Mouse (Mus musculus): ENCODE results near the gene Gfy.
"Not testable (repeated sequence)": the region's sequence is repeated elsewhere in the genome, so short reads cannot be mapped to it uniquely, and the experiment has no call there.

Gfy gene

GRCm38 (mm10) chr7:45193871-45194785 is 14.8 kb upstream of the Gfy start:
- in situ Hi-C loops (cut with MboI, MseI), result no loop called here

- in situ Hi-C loops (cut with MboI, MseI), result no loop called here
Measured at GRCm38 (mm10) chr7:45193406-45193805, 14.0 kb upstream of the Gfy start.

- in situ Hi-C loops (cut with MboI, MseI), result no loop called here
Measured at GRCm38 (mm10) chr7:45192585-45193310, 13.4 kb upstream of the Gfy start.

GRCm38 (mm10) chr7:45191803-45192363 is 12.5 kb upstream of the Gfy start:
- in situ Hi-C loops (cut with MboI, MseI), result no loop called here

GRCm38 (mm10) chr7:45191161-45191560 is 11.8 kb upstream of the Gfy start:
- in situ Hi-C loops (cut with MboI, MseI), result no loop called here

GRCm38 (mm10) chr7:45190186-45190585 is 10.8 kb upstream of the Gfy start:
- in situ Hi-C loops (cut with MboI, MseI), result no loop called here

- in situ Hi-C loops (cut with MboI, MseI), result no loop called here
Measured at GRCm38 (mm10) chr7:45189600-45189999, 10.2 kb upstream of the Gfy start.

GRCm38 (mm10) chr7:45185921-45186320 is 6.6 kb upstream of the Gfy start:
- in situ Hi-C loops (cut with MboI, MseI), result no loop called here

GRCm38 (mm10) chr7:45183672-45184071 is 4.3 kb upstream of the Gfy start:
- in situ Hi-C loops (cut with MboI, MseI), result no loop called here

GRCm38 (mm10) chr7:45182606-45183005 is 3.2 kb upstream of the Gfy start:
- in situ Hi-C loops (cut with MboI, MseI), result no loop called here

GRCm38 (mm10) chr7:45182199-45182601 is 2.8 kb upstream of the Gfy start:
- in situ Hi-C loops (cut with MboI, MseI), result no loop called here

GRCm38 (mm10) chr7:45181540-45181939 is 2.2 kb upstream of the Gfy start:
- in situ Hi-C loops (cut with MboI, MseI), result no loop called here

GRCm38 (mm10) chr7:45180896-45181477 is 1.6 kb upstream of the Gfy start, which contains the start of gene Pth2:
TSS of gene Pth2 (plus strand) at chr7:45180995.
- in situ Hi-C loops (cut with MboI, MseI), result no loop called here

- in situ Hi-C loops (cut with MboI, MseI), result no loop called here
Measured at GRCm38 (mm10) chr7:45178550-45178949, 819 bp downstream of the Gfy start.

- in situ Hi-C loops (cut with MboI, MseI), result no loop called here
Measured at GRCm38 (mm10) chr7:45176356-45176755, 3.0 kb downstream of the Gfy start.

- in situ Hi-C loops (cut with MboI, MseI), result no loop called here
Measured at GRCm38 (mm10) chr7:45175929-45176328, 3.4 kb downstream of the Gfy start.

GRCm38 (mm10) chr7:45175398-45175797 is 4.0 kb downstream of the Gfy start:
- in situ Hi-C loops (cut with MboI, MseI), result no loop called here

- in situ Hi-C loops (cut with MboI, MseI), result no loop called here
Measured at GRCm38 (mm10) chr7:45174567-45175280, 4.6 kb downstream of the Gfy start.

- in situ Hi-C loops (cut with MboI, MseI), result not testable (repeated sequence)
Measured at GRCm38 (mm10) chr7:45173772-45174171, 5.6 kb downstream of the Gfy start.

GRCm38 (mm10) chr7:45172974-45173373 is 6.4 kb downstream of the Gfy start:
- in situ Hi-C loops (cut with MboI, MseI), result no loop called here

GRCm38 (mm10) chr7:45169495-45169894 is 9.9 kb downstream of the Gfy start:
- in situ Hi-C loops (cut with MboI, MseI), result no loop called here

Measured in T-helper 1 cell (primary cell).